Mouse (Mus musculus) testis, postnatal 14 days (tissue): ENCODE data around the gene Vmn1r103.
"Not testable (repeated sequence)": the region's sequence is repeated elsewhere in the genome, so short reads cannot be mapped to it uniquely, and the experiment has no call there.

Experiments used
- DNase-seq: peaks from one replicate; pipeline ENCODE4 v3.0.0; 2021; ENCODE audit warnings: low spot score

The Vmn1r103 gene

DNA sequence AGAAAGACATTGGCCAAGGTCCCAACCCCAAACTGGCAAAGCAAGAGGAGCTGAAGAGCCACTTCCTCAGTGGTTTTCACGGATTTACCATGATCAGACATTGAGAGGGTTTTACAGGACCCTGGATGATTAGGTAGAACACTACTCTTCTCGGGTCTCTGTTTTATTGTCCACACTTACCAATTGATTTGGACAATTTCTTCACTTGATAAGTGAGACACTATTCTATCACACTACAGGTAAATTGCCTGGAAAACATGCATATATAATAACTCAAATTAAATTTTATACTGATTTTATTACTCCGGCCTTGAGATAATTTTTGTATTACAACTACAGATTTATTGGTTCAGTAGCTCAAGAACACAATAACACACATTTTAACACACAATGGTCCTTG, at the start of gene Vmn1r103:
Vmn1r103 (minus strand) TSS at position 101 of the 400 bp plus-strand sequence.
- not testable (repeated sequence) for DNase-seq

DNA sequence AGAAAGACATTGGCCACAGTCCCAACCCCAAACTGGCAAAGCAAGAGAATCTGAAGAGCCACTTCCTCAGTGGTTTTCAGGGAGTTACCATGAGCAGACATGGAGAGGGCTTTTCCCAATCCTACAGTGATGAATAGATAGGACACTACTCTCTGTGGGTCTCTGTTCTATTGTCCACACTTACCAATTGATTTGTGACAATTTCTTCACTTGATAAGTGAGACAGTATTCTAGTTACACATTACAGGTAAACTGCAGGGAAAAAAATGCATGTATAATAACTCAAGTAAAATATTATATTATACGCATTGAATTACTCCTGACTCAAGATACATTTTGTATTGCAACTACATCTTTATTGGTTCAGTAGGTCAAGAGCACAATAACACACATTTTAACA, 35.3 kb upstream of the Vmn1r103 start, which contains the start of gene Gm5726:
Gm5726 (minus strand) TSS at position 101 of the 400 bp plus-strand sequence.
- DNase-seq, result not testable (repeated sequence)

- DNase-seq, result not testable (repeated sequence)
These were observed 23.2 kb upstream of the Vmn1r103 start, which contains the start of gene Vmn1r104 for GRCm38 (mm10) chr7:20533537-20533936. TSS of gene Vmn1r104 (plus strand) at chr7:20533837.

DNA sequence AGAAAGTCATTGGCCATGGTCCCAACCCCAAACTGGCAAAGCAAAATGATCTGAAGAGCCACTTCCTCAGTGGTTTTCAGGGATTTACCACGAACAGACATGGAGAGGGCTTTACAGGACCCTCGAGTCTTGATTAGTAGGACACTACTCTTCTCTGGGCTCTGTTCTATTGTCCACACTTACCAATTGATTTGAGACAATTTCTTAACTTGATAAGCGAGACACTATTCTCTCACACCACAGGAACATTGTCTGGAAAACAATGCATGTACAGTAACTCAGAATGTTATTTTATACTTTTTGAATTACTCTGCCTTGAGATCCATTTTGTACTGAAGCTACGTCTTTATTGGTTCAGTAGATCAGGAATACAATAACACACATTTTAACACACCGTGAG, 35.5 kb downstream of the Vmn1r103 start, which contains the start of gene Gm10670:
Gm10670 (minus strand) TSS at position 101 of the 400 bp plus-strand sequence.
- DNase-seq, result not testable (repeated sequence)
